Mouse (Mus musculus) lung, adult 18-20 months (tissue): ENCODE measurements around the gene Fkbp15.
"Not testable (repeated sequence)": the region's sequence is repeated elsewhere in the genome, so short reads cannot be mapped to it uniquely, and the experiment has no call there.

Experiments used
- DNase-seq, 2 experiments: peaks; one replicate each; pipeline ENCODE4 v3.0.0; 2022; ENCODE audit warnings: mixed read lengths in 2 of 2

Gene Fkbp15

DNA sequence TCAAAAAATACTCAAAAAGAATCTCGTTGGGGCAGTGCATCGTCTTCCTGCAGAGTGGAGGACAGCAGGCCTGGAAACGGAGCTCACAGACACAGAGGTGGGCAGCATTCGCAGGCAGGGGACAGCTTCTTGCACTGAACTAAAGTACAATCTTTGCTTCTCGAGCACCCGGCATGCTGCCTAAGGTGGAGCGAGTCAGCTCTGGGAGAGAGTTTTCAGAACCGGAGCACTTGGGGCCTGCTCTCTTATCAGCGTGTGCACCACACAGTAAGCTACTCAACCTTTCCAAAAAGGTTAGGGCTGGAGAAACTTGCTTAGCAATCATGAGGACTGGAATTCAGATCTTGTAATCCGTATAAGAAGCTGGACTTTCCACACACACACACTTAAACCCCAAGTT is 83.7 kb downstream of the Fkbp15 start:
- DNase-seq: peak in 1 of 2 experiments; percentile 16

DNA sequence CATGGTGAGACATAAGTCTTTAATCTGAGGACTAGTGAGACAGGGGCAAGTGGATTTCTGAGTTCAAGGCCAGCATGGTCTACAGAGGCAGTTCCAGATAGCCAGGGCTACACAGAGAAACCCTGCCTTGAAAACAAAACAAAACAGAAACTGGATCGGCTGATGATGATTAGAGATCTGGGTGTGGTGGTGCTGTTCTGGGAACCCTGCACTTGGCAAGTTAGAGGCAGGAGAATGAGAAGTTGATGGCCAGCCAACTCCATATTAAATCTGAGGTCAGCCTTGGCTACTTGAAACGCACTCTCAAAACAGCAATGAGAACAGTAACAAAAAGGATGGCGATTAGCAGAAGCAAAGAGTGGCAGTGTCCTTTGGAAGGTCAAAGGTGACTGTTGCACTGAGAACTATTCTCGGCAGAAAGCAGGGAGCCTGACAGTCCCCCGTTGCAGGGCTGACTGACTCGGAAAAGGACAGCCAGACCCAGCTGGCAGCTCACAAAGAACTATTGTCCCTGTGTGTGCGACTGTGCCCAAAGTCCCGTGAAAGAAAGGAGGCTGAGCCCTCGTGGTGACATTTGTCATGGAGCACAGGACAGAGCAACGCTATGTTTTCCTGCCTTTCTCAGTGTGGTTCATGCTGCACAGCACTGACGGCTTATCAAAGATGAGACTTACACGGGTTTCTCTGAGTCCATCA is 85.4 kb downstream of the Fkbp15 start:
- DNase-seq: peak in 1 of 2 experiments; percentile 14

DNA sequence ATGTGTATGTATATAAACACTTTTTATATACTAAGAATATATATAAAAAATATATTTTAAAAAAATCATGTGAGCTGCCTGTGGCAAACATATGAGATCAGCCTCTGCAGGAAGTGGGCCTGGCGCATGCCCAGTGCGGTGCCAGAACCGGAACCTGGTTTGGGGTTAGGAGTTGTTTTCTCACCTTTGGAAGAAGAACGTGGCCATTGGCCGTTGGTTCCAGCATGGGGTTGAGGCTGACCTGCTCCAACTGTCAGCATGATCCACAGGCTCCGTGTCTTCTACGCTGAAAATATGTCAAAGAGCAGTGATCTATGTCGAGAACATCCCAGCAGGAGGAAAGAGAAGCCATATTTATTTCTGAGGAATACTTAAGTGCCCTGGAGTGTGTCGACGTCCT is 86.4 kb downstream of the Fkbp15 start:
- no peak for DNase-seq

DNA sequence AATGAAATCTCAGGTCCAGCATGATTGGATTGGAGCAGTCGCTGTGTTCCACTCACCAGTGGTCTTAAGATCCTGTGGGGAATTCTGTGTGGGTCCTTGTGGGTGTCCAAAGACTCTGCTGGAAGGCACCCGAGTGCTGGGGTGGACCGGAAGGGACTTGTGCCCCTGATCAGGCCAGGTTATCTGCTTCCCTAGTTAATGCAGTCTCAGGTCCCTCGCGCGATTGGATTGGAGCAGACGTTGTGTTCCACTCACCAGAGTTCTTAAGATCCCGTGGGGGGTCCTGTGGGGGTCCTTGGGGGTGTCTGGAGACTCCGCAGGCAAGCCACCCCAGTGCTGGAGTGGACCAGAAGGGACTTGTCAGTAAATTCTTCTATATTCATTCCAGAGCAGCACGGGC is 87.7 kb downstream of the Fkbp15 start:
- no peak for DNase-seq

DNA sequence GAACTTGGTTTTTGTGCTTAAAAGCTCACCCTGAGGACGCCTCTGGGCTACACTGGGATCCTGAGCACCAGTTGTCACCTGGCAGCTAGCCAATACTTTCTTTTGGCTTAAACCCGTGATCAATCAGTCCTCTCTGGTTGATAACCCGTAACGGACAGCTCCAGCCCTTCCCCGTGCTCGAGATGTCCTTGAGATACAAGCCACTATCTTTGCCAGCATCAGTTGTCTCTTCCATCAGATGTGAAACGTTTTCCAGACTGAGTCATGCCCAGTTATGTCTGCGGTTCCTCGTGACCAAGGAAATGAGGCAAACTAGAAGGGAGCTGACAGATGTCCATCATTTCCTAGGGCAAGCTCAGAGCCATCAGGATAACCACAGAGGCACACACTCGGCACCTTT is 93.2 kb downstream of the Fkbp15 start:
- DNase-seq: no peak

DNA sequence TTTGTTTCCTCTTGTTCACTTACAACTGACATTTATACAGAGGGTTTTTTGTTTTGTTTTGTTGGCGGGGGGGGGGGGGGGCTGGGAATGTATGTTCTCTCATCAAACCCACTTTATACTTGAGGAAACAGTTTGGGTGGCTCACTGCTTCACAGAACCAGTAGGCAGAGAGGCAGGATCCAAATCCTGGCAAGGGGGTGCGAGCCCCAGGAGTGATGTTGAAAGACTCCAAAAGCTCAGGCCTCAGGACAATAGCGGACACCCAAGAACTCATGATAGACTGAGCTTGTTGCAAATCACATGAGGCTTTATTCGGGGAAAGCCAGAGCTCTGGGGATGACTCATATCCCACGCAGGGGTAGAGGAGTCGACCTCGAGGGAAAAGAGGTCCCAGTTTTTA is 94.3 kb downstream of the Fkbp15 start:
- DNase-seq: not testable (repeated sequence)

DNA sequence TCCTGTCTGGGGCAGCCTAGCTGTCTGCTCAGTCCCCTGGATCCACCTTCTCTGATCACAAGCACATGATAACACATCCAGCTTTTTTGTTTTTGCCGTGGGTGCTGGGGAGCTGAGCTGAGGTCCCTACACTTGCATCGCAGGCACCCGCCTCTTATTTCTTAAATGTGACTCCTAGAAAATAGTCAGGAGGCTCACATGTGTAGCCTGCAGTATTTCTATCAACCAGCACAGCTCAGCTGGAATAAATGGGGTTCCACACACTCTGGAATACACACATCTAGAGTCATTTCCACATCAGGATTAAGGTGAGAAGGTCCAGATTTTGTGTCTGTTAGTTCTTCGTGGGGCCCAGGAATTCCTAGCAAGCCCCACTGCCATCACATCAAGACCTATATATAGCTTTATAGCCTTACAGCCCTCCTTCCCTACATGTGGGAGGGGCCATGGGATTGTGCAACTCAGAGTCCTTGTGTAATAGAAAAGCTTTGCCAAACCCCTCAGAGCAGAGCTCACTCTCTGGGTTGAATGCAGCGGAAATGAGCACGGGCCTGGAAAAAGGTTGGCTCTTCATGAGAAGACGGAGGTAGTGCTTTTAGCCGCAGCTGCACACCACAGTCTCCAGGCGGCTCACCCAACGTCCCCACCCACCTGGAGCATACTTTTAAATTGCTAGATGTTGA is 95.1 kb downstream of the Fkbp15 start:
- DNase-seq: peak; percentile 22 to 28

DNA sequence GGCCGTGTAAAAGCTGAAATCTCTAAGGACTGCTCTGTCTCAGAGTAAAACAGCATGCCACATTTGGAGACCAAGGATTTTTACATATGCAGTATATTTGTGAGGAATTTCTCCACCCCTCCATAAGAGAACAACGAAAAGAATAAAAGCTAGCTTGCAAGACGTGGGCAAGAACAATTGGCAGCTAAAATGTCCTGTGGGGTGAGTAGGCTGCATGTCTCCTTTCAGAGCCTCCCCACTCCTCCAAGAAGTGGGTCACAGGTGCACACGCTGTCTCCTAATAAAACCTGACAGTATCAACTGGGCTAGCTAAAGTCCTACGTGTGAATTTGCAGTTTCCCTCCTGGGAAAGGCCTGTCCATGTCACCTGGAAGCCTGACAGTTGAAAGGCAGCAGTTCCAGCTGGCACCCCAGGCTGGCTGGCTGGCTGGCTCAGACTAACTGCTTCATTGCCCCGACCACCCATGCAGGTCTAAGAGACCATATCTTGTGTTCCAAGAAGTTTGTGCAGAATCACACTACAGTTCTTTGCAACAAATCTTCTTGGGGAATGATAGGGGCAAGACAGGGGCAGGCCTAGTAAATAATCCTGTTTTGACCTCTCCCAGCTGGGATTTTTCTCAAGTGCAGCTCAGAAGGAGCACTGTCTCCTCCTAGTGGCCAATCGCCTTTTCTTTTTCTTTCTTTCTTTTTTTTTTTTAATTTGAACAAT is 97.1 kb downstream of the Fkbp15 start:
- DNase-seq: no peak

DNA sequence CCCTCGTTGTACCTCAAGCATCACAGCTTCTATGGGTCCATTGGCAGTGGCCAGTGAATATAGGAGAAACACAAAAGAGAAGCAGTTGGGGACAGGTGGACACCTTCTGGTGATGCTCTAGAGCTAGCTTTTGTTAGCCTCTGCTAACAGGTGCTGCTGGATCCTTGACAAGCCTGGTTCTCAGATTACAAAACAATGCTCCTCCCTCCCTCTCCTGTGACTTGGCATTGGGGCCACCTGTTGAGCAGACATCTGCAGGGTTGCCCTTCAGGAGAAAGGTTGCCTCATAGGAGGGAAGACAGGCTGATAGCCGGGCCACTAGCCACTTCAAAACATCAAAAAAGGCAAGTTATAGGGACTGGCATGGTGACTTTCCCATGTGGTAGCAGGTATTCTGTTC is 98.1 kb downstream of the Fkbp15 start, which contains the start of gene Slc31a2:
Gene Slc31a2 (plus strand): TSS at position 287 of the 400 bp plus-strand sequence.
- no peak for DNase-seq

DNA sequence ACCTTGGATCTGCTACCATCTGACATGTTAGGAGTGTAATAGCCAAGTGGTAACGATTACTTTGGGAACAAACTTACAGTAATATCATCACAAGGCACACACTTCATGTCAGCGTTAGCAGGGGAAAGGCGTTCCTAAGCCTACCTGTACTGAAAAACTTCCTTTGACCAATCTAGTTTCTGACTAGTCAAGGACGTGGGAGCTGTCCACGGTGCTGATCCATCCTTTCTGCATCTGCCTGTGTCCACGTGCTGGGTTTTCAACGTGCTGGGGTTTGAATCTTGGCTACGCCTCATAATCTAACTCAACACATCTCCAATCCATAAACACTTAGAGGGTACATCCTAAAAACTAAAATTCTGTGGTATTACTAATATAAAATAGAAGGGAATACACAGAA is 103.4 kb downstream of the Fkbp15 start:
- DNase-seq: peak in 1 of 2 experiments; percentile 14

DNA sequence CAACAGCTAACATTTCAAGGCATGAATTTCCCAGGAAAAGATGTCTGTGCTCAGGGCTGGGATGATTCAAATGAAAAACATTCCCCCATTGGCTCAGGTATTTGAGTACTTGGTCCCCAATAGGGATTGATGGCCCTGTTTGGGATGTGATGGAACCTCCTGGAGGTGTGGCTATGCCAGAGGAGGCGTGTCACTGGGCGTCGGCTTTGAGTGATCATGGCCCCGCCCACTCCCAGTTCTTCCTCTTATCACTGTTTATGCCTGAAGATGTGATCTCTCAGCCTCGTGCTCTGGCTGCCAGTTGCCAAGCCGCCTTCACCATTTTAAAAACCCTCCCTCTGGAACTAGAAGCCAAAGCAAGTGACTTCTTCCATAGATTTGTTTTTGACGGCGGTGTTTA is 105.8 kb downstream of the Fkbp15 start:
- DNase-seq: no peak

DNA sequence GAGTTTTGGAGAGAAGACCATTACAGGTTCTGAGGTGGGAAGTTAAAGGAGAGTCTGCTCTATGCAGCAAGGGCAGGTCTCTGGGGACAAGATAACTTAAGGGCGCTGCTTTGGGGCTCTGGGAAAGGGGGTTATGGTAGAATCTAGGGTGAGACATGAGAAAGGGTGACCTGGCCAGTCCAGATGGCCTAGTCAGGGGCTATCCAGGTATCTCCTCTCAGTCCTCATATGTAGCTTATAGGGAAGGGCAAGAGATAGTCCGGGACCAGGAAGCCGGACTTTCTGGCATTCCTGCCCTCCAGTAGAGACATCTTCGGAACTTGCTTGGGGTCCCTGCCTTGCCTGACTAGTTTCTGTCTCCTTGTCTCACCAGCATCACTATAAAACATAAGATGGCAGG is 108.6 kb downstream of the Fkbp15 start:
- no peak for DNase-seq

DNA sequence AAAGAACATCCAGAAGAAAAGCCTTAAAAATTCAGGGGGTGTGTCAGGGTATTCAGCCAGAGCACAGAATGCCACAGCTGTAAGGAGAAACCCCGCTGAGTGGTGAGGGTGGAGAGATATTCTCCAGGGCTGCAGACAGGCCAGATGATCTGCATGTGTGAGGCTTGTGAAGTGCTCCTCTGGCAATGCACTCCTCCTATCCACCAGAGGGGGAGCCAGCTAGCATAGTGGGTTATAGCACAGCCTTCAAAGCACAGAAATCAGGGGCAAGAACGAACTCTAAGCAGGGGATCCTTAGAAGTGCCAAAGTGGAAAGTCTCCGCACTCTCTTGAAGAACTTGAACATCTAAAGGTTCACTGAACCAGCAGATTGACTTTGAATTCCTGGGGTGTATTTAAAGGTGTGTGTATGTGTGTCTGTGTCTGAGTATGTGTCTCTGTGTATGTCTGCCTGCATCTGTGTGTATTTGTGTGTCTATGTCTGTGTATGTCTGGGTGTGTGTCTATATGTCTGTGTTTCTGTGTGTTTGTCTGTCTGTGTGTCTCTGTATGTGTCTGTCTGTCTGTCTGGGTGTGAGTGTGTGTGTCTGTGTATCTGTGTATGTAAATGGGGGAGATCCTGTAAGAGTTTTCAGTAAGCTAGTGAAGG is 109.3 kb downstream of the Fkbp15 start:
- DNase-seq: no peak
